Mouse (Mus musculus) MEL (cell line): ENCODE measurements around the gene Pglyrp1.

Experiments
- CHD1 ChIP-seq: IDR thresholded peaks from 2 replicates; pipeline ENCODE4 v1.6.1; 2012; ENCODE audit warnings: low read depth, mild to moderate bottlenecking, inconsistent platforms, low read length, improper control_type of control experiment
- CTCF ChIP-seq, 3 experiments: IDR thresholded peaks in 2 of 3; conservative IDR thresholded peaks in 1 of 3; 2 replicates each; pipeline ENCODE4 v1.5.1; 2011 to 2012; ENCODE audit warnings: low read length in 3 of 3, low read depth in 2 of 3, mild to moderate bottlenecking in 2 of 3, improper control_type of control experiment in 1 of 3, inconsistent platforms in 1 of 3, mixed read lengths in 1 of 3, moderate library complexity in 1 of 3; ENCODE audit not compliant: control insufficient read depth in 1 of 3, insufficient read depth in 1 of 3, poor library complexity in 1 of 3, severe bottlenecking in 1 of 3
- ETS1 ChIP-seq: IDR thresholded peaks from 2 replicates; pipeline ENCODE4 v1.6.1; 2012; ENCODE audit warnings: low read depth, mild to moderate bottlenecking, inconsistent platforms, low read length, improper control_type of control experiment, moderate library complexity
- MAX ChIP-seq: IDR thresholded peaks from 2 replicates; pipeline ENCODE4 v1.6.1; 2011; ENCODE audit warnings: low read length, improper control_type of control experiment
- MXI1 ChIP-seq: IDR thresholded peaks from 2 replicates; pipeline ENCODE4 v1.6.1; 2011; ENCODE audit warnings: mild to moderate bottlenecking, low read depth, low read length, improper control_type of control experiment
- POLR2A ChIP-seq, 2 experiments: IDR thresholded peaks; 2 replicates each; pipeline ENCODE4 v1.6.1; 2011 to 2012; ENCODE audit warnings: low read length in 2 of 2, mild to moderate bottlenecking in 2 of 2, control low read depth in 1 of 2, improper control_type of control experiment in 1 of 2, low read depth in 1 of 2, moderate library complexity in 1 of 2; ENCODE audit not compliant: control insufficient read depth in 1 of 2, insufficient read depth in 1 of 2, poor library complexity in 1 of 2
- POLR2AphosphoS5 ChIP-seq: IDR thresholded peaks from 2 replicates; pipeline ENCODE4 v1.6.1; 2012; ENCODE audit warnings: low read depth, borderline replicate concordance, mild to moderate bottlenecking, inconsistent platforms, low read length, moderate library complexity, mixed read lengths
- TBP ChIP-seq: IDR thresholded peaks from 2 replicates; pipeline ENCODE4 v1.8.0; 2011; ENCODE audit warnings: low read depth, low read length, improper control_type of control experiment
- TCF12 ChIP-seq: IDR thresholded peaks from 2 replicates; pipeline ENCODE4 v1.6.1; 2014; ENCODE audit warnings: low read depth, mild to moderate bottlenecking, inconsistent platforms, low read length, improper control_type of control experiment, moderate library complexity

GRCm38 (mm10) chr7:18900513-18900912 lies 29.4 kb downstream of the Pglyrp1 start:
- no peak for TF ChIP-seq ETS1
- no peak for TF ChIP-seq MAX
- TF ChIP-seq CTCF (IDR thresholded peaks at IDR 0.05 in 2 of 3, conservative IDR thresholded peaks at IDR 0.05 in 1 of 3; ENCODE audit: control insufficient read depth in 1 of 3, insufficient read depth in 1 of 3, low read depth in 2 of 3, low read length in 3 of 3, poor library complexity in 1 of 3, severe bottlenecking in 1 of 3) = no peak
- no peak for TF ChIP-seq TCF12
- no peak for TF ChIP-seq POLR2A (IDR thresholded peaks at IDR 0.05; ENCODE audit: control insufficient read depth in 1 of 2, insufficient read depth in 1 of 2, low read depth in 1 of 2, low read length in 2 of 2, poor library complexity in 1 of 2)
- TF ChIP-seq MXI1 = no peak
- TF ChIP-seq TBP = no peak
- TF ChIP-seq POLR2AphosphoS5 = no peak
- TF ChIP-seq CHD1 = no peak
